Mouse (Mus musculus) kidney, adult 2 months (tissue): ENCODE data around the gene Alkbh4. TPM values are rescaled to one million over a fixed set of nuclear protein-coding genes. Genes with fewer than 3 reads are reported as not detected.

Experiments used
- DNase-seq: peaks from one replicate; pipeline ENCODE4 v3.0.0; 2021
- H3K27ac ChIP-seq: fragments of 200-500 bp; 2 replicates; pipeline ENCODE4 v1.5.1; 2012; ENCODE audit warnings: low read depth, low read length, control low read depth, inconsistent platforms; ENCODE audit not compliant: insufficient read depth
- H3K27me3 ChIP-seq: fragments of 200-500 bp; replicated peaks from 2 replicates; pipeline ENCODE4 v1.6.1; 2012; ENCODE audit warnings: mild to moderate bottlenecking, moderate library complexity, low read length, inconsistent platforms; ENCODE audit not compliant: control insufficient read depth, insufficient read depth
- H3K36me3 ChIP-seq: fragments of 200-500 bp; 2 replicates; pipeline ENCODE4 v1.6.1; 2012; ENCODE audit warnings: mild to moderate bottlenecking, moderate library complexity, low read length, inconsistent platforms; ENCODE audit not compliant: control insufficient read depth, insufficient read depth
- H3K4me1 ChIP-seq: fragments of 200-500 bp; 2 replicates; pipeline ENCODE4 v1.6.1; 2011; ENCODE audit warnings: low read length; ENCODE audit not compliant: control insufficient read depth, insufficient read depth
- H3K4me3 ChIP-seq: fragments of 200-500 bp; 2 replicates; pipeline ENCODE4 v1.5.1; 2011; ENCODE audit warnings: mild to moderate bottlenecking, low read depth, low read length, control low read depth; ENCODE audit not compliant: insufficient read depth
- CTCF ChIP-seq: fragments of 200-500 bp; conservative IDR thresholded peaks from 2 replicates; pipeline ENCODE4 v1.5.1; 2011; ENCODE audit warnings: low read depth, mild to moderate bottlenecking, control low read depth, low read length, moderate library complexity, mixed read lengths; ENCODE audit not compliant: insufficient read depth, insufficient read length
- POLR2A ChIP-seq: fragments of 200-500 bp; IDR thresholded peaks from one replicate; pipeline ENCODE4 v1.6.1; 2011; ENCODE audit warnings: low read depth, low read length, control low read depth
- WGBS: fragments of 180-500 bp; shearing (Covaris S2); methylation state at CpG from one replicate; pipeline ENCODE4 v1.1.7; 2018; 5-methylcytosine and 5-hydroxymethylcytosine counted together
- polyA plus RNA-seq: library from polyadenylated mRNA; depleted of rRNA; stranded (reverse); fragments of >200 nt; gene quantifications from 2 replicates; pipeline ENCODE4 v1.2.3, GENCODE M21; 2012; rRNA removed

The Alkbh4 gene
- polyA plus RNA-seq: 11.1 and 11.8 TPM in 2 replicates

DNA sequence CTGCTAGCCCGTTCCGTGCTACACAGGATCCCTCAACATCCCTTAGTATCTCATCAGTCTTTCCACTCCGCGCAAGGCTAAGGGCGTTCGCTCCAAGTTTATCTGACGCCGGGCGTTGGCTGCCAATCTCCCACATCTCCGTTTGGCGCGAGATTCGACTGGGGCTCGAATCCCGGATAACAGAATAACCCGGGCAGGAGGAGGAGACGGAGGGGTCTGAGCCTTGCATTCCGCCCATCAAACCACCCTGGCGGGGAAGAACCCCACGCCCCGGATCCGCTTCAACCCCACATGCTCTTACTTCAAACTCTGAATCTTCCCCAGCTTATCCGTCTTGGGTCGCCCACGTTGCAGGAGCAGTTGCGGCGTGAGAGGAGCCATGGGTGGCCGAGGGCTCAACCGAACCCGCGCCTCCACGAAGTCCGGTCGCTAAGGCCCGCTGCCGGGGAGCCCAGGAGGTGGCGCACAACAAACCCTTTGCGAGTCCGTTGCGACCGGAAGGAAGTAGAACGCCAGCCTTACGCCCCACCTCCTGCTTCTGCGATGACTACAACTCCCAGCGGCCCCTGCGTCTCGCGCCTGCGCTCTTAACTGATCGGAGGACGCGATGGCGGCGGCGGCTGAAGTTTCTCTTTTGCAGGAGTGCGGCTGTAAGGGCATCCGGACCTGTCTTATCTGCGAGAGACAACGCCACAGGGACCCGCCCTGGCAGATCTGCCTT lies at the start of gene Alkbh4, which contains the start of gene Lrwd1:
Alkbh4 (plus strand) TSS at position 576 of the 721 bp plus-strand sequence.
Lrwd1 (minus strand) TSS at position 504 of the 721 bp plus-strand sequence.
- Histone ChIP-seq H3K4me3 (peak within 1 kb of the TSS; percentile 68), H3K4me1 (peaks cover 4% of the 10 kb centered on the region; the same call in 1 of the 2 replicates), H3K27me3 (no peaks in the 10 kb centered on the region), H3K27ac (peak within 1 kb of the TSS; percentile 40), H3K36me3 (0 out of 2 replicates have a peak, but pooled peaks cover 2% of the 10 kb centered on the region)
- WGBS: under 1% methylated on average over 60 of the region's 60 CpGs
- peak; percentile 98 for DNase-seq
- TF ChIP-seq CTCF (peak; percentile 62), POLR2A (peak; percentile 15)

DNA sequence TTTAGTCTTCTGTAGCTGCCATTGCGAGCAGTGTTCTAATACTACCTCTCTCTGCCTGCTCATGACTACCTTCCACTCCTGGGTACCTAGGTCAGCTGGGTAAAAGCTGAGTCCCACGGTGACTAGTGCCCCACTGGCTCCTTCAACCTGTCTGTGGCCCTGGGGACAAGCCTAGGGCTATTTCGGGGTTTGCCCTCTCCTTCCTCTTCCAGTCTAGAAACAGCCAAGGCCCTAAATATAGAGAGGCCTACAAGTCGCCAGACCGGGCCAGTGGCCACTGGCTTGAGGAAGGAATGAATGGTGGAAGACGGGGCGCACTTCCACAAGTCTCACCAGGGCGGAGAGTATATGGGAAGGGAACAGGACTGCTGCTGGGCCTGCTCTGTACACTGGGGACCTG lies 49.7 kb upstream of the Alkbh4 start:
- Histone ChIP-seq H3K27me3 (no peaks in the 10 kb centered on the region), H3K27ac (no peak overlapping the region), H3K36me3 (no peaks in the 10 kb centered on the region), H3K4me3 (no peak overlapping the region), H3K4me1 (no peaks in the 10 kb centered on the region)
- DNase-seq: no peak
- TF ChIP-seq POLR2A: no peak
- TF ChIP-seq CTCF: no peak
- WGBS: 92% methylated on average over 8 of the region's 8 CpGs

- TF ChIP-seq CTCF (peak; percentile 32; the same call in 1 of the 2 replicates), POLR2A (no peak)
- H3K4me3 ChIP-seq: no peak overlapping the region
- 38% methylated on average over 14 of the region's 14 CpGs for WGBS
Observed at GRCm38 (mm10) chr5:136088821-136089575, 46.9 kb upstream of the Alkbh4 start.

GRCm38 (mm10) chr5:136091927-136092326 lies 44.0 kb upstream of the Alkbh4 start:
- Histone ChIP-seq H3K36me3 (no peaks in the 10 kb centered on the region), H3K27ac (no peak overlapping the region), H3K4me1 (no peaks in the 10 kb centered on the region), H3K27me3 (no peaks in the 10 kb centered on the region), H3K4me3 (no peak overlapping the region)
- WGBS: 62% methylated on average over 5 of the region's 5 CpGs
- DNase-seq: no peak
- no peak for TF ChIP-seq POLR2A
- no peak for TF ChIP-seq CTCF

More at GRCm38 (mm10) chr5:136088821-136089575, 46.9 kb upstream of the Alkbh4 start:
- Histone ChIP-seq H3K27me3 (no peaks in the 10 kb centered on the region), H3K27ac (no peak overlapping the region), H3K4me1 (no peaks in the 10 kb centered on the region), H3K36me3 (no peaks in the 10 kb centered on the region)
- DNase-seq: peak; percentile 21

- no peak overlapping the region for H3K27ac ChIP-seq
- DNase-seq: no peak
- TF ChIP-seq CTCF: no peak
- no peak for TF ChIP-seq POLR2A
- no peaks in the 10 kb centered on the region for H3K27me3 ChIP-seq
- no peak overlapping the region for H3K4me3 ChIP-seq
- 0 out of 2 replicates have a peak, but pooled peaks cover 2% of the 10 kb centered on the region for H3K4me1 ChIP-seq
- WGBS: 50% methylated on average over 8 of the region's 8 CpGs
- H3K36me3 ChIP-seq: no peaks in the 10 kb centered on the region
Observed at GRCm38 (mm10) chr5:136094249-136095010, 41.5 kb upstream of the Alkbh4 start.

GRCm38 (mm10) chr5:136095089-136095488 lies 40.9 kb upstream of the Alkbh4 start:
- WGBS: 84% methylated on average over 7 of the region's 7 CpGs
- H3K4me3 ChIP-seq: no peak overlapping the region
- H3K4me1 ChIP-seq: 0 out of 2 replicates have a peak, but pooled peaks cover 2% of the 10 kb centered on the region

More at GRCm38 (mm10) chr5:136095089-136095488, 40.9 kb upstream of the Alkbh4 start:
- Histone ChIP-seq H3K27me3 (no peaks in the 10 kb centered on the region), H3K36me3 (no peaks in the 10 kb centered on the region), H3K27ac (no peak overlapping the region)
- TF ChIP-seq CTCF (no peak), POLR2A (no peak)
- DNase-seq: no peak
